Mouse (Mus musculus) cerebellum, adult 9-10 months (tissue): ENCODE results near the gene Yif1b.

Source experiments
- DNase-seq: peaks from one replicate; pipeline ENCODE4 v3.0.0; 2022

The Yif1b gene

DNA sequence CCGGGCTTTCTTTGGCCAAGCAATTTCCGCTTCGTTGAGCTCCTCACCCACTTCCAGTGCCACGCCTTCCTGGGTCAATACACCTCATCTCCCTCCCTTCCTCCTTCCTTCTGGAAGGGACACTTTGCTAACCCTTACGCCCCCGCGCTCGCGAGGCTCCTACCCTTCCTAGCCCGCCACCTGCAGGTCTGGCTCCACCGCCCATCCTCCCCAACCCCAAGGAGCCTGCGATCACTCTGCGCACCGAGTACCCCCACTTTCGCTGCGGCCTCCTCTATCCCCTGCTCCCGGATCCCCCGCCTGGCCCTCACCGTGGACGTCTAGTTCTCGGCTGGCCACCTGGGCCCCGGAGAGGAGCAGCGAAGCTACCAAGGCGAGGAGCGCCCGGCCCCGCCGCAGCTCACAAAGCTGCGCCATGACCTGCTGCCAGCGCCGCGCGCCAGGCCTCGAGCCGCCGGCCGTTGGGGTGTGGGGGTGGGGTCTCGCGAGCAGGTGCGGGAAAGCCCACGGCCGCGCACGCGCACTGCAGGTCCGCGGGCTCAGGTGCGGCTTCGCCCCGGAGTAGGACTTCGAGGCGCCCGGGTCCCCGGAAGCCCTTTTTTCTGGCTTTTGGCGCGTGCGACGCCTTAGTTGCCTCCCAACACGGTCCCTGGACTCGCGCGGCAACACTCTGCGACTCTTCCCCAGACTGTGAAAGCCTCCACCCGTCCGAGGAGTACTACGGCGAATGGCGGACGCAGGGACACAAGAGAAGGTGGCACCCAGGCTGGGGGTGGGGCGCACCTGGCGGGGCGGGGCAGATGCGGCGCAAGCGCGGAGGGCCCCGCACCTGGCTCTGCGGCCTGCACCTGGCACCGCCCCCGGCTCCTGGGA, 43.3 kb downstream of the Yif1b start, which contains the start of gene Spint2:
Gene Spint2 (minus strand): TSS at position 712 of the 873 bp plus-strand sequence.
- peak; percentile 83 for DNase-seq

DNA sequence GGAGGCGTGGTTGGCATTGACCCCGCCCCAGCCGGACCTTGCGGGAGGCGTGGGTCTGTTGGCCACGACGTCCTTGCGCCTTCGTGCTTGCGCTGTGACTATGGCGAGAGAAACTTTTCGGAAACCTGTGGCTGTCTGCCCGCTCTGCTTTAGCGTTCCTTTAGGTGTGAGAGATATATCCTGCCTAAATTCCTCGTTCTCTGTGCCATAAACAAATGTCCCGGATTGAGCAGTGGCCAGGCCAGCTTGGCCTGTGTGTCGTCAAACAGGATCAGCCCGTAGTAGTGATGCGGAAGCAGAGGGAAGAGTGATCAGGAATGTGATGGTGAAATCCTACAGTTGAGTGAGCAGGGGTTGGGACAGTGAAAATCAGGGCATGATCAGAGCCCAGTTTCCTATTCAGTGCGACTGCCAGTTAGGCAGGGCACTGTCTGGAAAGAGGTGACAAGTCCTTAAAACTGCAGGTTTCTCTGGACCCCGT, 44.0 kb downstream of the Yif1b start:
- DNase-seq: no peak

DNA sequence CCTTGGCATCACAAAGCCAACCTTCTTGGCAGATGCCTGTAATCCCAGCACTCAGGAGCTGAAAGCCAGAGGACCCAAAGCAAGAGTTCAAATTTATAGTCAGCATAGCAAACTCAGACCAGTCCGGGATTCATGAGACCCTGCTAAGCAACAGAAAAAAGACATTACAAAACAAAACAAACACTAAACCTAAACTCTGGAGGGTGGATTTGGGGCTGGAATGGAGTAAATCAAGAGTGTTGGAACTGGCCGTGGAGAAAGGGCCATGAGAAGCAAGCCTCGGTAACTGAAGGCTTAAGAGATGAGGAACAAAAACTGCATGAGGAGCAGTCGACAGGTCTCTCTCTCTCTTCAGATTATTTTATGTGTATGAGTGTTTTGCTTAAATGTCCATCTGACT, 45.7 kb downstream of the Yif1b start:
- no peak for DNase-seq

DNA sequence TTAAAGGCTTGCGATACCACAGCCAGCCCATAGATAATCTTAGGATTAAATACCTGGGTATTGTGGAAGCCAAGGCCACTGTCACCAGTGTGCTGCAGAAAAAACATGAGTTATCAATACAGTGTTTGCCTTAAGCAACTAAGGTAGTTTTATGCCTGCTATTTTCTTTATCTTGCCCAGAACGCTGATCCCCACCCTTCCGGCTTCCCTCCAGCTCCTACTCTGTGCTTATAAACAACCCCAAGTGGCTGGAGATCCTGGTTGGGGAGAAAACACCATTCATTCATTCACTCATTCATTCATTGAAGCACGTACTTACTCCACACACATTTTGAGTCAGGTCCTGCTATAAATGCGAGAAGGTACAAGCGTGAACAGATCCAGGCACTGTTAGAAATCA, 46.4 kb downstream of the Yif1b start:
- no peak for DNase-seq

DNA sequence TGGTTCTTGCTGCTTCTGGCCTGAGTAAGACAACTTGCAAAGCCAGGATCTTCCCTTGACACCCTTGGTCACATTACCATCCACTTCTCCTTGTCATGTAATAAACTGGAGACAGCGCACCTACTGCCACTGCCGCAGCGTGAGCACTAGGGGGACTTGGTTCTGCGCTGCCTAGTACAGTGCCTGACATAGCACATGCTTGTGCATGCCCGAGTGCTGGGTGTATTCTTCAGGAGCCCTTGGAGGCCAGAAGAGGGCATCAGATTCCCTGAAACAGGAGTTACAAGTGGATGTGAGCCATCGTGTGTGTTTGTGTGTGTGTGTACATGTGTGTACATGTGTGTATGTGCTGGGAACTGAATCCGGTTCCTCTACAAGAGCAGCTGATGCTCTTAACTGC, 49.4 kb downstream of the Yif1b start:
- DNase-seq: no peak

DNA sequence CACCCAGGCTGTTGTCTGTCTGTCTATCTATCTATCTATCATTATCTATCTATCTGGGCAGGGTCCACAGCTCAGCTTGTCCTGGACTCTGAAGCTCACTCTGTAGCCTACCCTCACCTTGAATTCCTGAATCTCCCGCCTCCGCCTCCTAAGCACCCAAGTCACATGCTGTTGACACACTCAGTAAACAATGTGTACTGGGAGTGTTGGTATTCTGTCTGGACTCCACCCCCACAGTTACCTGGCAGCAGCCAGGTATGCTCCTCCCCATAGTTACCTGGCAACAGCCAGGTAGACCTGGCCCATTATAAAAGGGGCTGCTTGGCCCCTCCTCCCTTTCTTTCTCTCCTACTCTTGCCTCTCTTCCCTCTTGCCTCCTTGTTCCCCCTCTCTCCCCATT, 50.0 kb downstream of the Yif1b start:
- DNase-seq: peak; percentile 8

DNA sequence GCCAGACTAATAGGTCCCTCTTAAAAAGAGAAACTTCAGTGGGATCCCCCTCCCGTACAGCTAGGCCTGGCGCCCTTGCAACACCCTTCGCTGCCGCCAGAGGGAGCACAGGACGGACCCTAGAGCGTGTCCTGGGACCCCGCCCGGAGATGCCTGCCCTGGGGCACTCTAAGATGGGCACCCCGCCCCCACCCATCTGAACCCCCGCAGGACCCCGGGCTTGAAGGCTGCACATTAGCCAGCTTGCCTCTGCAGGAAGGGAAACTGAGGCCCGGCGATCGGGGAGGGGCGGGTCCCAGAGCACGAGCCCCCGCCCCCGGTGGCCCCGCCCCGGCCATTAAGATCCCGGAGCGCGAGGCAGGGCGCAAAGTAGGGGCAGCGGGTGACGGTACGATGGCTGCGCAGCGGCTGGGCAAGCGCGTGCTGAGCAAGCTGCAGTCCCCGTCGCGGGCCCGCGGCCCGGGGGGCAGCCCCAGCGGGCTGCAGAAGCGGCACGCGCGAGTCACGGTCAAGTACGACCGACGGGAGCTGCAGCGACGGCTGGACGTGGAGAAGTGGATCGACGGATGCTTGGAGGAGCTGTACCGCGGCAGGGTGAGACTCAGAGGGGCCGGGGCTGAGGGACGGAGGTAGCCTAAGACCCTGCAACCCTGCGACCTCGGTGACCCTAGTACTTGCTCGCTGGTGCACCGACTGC, 51.0 kb downstream of the Yif1b start, which contains the start of gene Ppp1r14a:
Gene Ppp1r14a (plus strand): TSS at position 367 of the 697 bp plus-strand sequence.
- peak; percentile 77 for DNase-seq

DNA sequence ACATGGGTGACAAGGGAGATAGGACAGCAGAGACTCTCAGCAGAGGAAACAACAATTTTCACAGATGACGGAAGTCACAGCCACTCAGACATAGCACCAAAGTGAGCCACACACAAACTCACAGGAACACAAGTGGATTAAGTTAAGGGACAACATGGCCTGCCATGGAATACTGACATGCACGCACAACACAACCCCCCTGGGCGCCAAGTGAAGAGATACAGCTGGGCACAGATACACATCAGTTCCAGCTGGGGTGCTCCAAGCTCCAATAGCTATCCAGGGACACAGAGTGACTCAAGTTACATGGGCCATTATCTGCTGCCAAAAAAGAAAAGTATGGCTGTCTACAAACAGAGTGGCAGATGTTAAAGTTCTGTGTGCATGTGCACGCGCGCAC, 51.7 kb downstream of the Yif1b start:
- DNase-seq: peak; percentile 43

DNA sequence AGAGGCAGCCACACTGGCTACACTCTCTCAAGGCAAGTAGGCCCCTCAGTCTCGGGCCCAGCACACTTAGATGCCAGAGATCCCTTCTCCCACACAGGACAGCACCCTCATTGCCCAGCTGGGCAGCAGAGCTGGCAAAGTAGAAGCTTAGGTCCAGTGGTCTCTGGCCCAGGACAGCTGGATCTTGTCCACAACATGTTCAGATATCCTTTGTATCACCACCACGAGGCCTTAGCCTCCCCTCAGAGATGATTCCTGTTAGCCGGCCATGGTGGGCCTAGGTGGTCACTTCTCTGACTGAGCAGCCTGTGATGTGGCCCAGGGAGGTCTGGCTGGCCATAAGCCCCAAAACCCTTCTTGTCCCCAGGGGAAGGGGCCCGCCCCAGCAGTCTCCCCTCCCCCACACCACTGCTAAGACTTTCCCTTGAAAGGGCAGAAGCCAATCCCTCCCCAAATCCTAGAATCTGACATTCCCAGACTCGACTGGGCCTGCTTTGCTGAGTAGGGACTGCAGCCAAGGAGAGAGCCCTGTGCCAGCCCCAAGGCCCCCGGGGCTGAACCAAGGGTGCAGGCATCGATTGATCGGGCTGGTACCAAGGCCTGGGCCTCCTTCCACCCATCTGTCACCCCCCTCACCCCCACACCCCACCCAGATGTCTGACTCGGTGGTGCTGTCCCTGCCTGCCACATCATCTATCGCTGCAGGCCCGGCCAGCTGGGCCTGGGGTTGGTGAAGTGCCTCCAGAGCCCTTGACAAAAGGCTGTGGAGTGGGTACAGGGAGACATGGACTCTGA, 52.8 kb downstream of the Yif1b start:
- peak; percentile 55 for DNase-seq

DNA sequence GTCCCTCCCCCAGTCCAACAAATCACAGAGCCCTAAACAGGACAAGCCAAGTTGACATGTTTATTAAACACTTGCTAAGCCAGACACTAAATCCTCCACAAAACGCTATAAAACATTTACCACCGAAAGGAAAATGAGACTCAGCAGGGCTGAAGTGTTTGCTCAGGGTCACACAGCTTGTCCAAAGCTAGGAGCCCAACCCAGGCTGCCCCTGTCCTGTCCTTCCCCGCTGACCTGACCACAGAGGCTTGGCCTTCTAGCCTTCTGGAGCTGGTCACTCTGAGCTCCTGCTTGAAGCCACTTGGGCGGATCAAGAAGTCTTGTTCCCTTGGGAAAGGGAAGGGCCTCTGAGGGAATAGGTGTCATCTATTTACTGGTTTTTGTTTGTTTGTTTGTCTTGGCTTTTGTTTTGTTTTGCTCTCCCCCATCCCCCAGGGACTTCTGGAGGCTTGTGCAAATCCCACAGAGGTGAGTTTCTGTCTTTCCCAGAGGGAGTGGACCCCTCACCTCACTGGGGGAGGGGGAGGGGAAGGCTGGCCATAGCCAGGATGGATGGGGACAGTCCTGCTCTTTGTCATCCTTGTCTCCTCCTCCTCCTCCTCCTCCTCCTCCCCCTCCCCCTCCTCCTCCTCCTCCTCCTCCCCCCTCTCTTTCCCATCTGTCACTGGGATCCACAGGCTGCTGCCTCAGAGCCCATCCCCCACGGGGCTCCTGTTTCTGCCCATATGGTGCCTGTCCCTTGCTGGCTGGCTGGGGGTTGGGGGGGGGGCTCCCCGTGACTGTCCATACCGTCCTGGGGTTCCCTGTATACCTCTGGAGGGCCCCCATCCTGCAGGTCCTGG, 53.7 kb downstream of the Yif1b start:
- peak; percentile 87 for DNase-seq

DNA sequence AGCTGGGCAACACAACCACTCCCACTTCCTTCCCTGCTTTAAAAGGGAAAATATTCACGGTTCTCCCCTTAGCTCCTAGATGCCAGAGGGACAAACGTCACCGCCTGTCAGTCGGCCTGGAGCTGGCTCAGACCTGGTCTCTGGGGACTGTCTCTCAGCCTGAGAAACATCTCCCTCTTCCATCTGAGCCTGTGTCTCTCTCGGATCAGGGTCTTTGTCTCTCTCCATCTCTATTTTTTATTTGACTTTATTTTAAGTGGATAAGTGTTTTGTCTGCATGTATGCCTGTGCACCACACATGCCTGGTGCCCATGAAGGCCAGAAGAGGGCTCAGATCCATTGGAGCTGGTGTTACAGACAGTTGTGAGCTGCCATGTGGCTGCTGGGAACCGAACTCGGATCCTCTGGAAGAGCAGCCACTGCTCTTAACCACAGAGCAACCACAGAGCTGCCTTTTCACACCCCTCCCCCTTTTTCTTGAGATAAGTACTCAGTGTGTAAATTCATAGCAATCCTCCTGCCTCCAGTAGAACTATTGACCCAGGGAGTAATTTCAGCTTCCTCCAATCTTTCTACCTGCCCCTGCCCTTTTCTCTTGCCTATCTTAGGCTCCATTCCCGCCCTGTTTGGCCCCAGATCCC, 54.4 kb downstream of the Yif1b start:
- DNase-seq: peak; percentile 81

DNA sequence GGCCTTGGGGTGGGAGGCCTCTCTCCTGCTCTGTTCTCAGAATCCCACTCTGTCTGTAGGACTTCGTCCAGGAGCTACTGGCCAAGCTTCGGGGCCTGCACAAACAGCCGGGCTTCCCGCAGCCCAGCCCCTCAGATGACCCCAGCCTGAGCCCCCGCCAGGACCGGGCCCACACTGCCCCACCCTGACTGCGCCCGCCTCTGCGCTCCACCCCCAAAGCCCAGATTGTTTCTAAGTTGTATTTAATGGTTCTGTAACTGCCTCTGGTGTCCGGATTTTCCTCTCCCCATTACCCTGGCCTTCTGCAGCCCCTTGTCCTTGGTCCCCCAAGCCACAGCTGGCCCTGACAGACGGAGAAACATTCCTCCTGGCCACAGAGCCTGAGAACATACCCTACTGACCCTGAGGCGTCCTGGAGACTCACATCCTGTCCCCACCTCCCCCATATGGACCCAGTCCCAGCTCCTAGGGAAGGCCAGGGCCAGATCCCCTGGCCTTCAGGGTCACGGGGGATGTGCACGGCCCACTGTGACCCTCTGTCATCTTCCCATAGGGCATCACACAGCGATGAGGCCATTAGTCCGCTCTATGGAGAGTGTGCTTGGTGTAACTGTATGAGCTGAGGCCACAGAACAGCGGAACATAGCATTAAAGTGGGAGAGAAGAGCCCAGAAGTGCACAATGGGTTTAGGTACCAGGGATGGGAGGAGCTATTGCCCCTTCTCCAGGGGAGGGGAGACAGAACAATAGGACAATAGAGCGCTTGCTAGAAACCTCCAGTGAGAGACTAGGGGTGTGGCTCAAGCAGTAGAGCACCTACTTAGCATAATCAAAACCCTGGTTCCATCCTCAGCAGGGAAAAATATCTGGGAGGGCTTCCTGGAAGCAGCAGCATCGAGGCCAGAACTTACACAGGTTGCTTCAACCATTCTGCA, 55.3 kb downstream of the Yif1b start:
- peak; percentile 52 for DNase-seq

DNA sequence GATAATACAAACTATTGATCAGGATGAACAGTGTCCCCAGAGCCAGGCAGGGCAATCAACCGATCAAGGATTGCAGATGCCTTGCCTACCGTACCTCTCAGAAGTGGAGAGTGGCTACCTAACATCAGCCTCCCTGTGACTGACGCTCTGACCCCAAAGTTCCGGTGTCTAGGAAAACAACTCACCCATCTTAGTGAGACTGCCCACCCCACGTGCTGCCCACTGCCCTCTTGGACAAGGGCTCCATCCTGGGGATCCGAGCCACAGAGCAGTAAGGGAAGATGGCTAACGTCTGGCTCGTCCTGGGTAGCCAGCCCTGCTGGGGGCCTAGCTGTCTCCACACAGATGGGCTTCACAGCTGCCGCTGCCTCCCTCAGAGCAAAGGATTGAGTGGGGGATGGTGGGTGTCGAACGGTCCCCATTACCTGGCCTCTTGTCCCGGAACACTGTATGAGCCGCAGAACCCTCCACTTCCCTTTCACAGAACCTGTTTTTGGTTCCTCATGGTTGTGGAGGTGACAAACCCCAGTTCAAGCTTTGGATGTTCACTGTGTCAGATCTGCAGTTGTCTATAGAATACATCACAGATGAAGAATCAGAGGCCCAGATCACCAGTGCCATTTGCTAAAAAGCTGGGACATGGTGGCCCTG, 56.1 kb downstream of the Yif1b start:
- DNase-seq: no peak

DNA sequence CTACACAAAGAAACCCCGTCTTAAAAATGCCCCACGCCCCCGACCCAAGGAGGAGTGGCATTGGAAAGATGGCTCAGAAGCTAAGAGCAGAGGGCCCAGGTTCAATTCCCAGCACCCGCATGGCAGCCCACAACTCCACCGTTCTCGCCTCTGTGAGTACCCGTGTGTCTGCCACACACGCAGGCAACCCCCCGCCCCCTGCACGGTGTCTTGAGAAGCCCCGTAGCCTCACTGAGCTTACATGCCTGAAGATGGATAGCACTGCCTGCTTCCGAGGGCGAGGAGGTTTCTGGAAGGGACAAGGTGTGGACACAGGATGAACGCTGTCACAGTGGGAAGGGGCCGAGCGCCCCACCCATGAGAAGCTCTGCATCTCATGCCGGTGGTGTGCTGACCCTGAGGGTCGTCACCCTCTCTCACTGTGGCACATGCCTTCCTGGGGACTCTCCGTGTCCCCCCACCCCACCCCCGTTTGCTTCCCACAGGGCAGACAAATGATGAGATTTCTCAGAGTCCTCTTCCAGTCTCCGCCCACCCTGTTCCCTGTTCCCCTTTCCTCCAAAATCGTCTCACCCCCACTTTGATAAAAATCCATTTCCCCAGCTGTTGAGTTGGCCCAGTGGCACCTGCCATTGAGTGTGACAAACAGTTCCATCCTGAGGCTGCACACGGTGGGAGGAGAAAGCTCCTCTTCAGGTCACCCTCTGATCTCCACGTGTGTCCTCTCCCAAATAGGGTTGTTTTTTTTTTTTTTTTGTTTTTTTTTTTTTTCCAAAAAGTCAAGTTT, 57.9 kb downstream of the Yif1b start:
- DNase-seq: no peak

DNA sequence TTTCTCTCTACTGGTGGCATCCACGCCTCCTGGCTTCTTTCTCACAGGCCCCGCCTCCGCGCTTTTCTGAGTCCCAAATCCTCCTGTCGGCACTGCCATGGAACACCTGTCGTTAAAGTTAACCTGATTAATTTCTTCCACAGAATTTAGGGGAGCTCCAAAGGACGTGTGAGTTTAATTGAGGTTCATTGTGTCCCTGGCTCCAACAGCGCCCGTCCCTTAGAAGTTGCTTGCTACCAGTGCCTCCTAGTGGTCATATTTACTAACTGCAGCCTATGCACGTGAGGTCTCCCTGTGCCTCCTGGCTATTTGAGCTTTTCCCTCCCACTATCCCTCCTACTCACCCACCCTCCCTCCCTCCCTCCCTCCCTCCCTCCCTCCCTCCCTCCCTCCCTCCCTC, 58.9 kb downstream of the Yif1b start:
- DNase-seq: peak; percentile 89
